Mouse (Mus musculus) midbrain, embryonic 16.5 days (tissue): Measurements from ENCODE around the gene Gramd1b. TPM values are rescaled to one million over a fixed set of nuclear protein-coding genes. Genes with fewer than 3 reads are reported as not detected.
A peak's percentile ranks its signal among the peaks of the same experiment; 100 is the strongest.

Experiments
- ATAC-seq: fragments of 200-750 bp; cut with Nextera tagmentation; 2 replicates; pipeline ENCODE4 v1.8.0; 2017; ENCODE audit warnings: moderate TSS enrichment
- H3K27ac ChIP-seq: fragments of 300-500 bp; sonication (generic); 2 replicates; pipeline ENCODE4 v1.5.1; 2014; ENCODE audit warnings: mild to moderate bottlenecking, low read length, mixed read lengths
- H3K27me3 ChIP-seq: fragments of 300-500 bp; sonication (generic); 2 replicates; pipeline ENCODE4 v1.6.1; 2014; ENCODE audit warnings: low read depth, low read length, mixed read lengths; ENCODE audit not compliant: control insufficient read depth, insufficient read depth
- H3K36me3 ChIP-seq: fragments of 300-500 bp; sonication (generic); 2 replicates; pipeline ENCODE4 v1.6.1; 2014; ENCODE audit warnings: mild to moderate bottlenecking, low read length, moderate library complexity, mixed read lengths; ENCODE audit not compliant: control insufficient read depth, insufficient read depth
- H3K4me1 ChIP-seq: fragments of 300-500 bp; sonication (generic); 2 replicates; pipeline ENCODE4 v1.6.1; 2014; ENCODE audit warnings: mild to moderate bottlenecking, low read length, mixed read lengths; ENCODE audit not compliant: control insufficient read depth, insufficient read depth
- H3K4me2 ChIP-seq: fragments of 300-500 bp; sonication (generic); 2 replicates; pipeline ENCODE4 v1.6.1; 2014; ENCODE audit warnings: mild to moderate bottlenecking, low read length, mixed read lengths
- H3K4me3 ChIP-seq: fragments of 300-500 bp; sonication (generic); 2 replicates; pipeline ENCODE4 v1.5.1; 2014; ENCODE audit warnings: low read depth, mild to moderate bottlenecking, low read length, moderate library complexity, mixed read lengths
- H3K9ac ChIP-seq: fragments of 300-500 bp; sonication (generic); 2 replicates; pipeline ENCODE4 v1.6.1; 2014; ENCODE audit warnings: low read depth, low read length, mixed read lengths
- H3K9me3 ChIP-seq: fragments of 300-500 bp; sonication (generic); replicated peaks from 2 replicates; pipeline ENCODE4 v1.6.1; 2014; ENCODE audit warnings: mild to moderate bottlenecking, low read length, mixed read lengths; ENCODE audit not compliant: control insufficient read depth, poor library complexity, severe bottlenecking
- WGBS: fragments of 180-500 bp; shearing (Covaris S2); extraction: QIAGEN DNeasy Blood & Tissue Kit; methylation state at CpG from one replicate; pipeline ENCODE4 v1.1.7; 2014; 5-methylcytosine and 5-hydroxymethylcytosine counted together
- polyA plus RNA-seq: library from polyadenylated mRNA; unstranded; fragments of >200 nt; fragmentation: Nextera tagmentation; extraction: Ambion mirVana; gene quantifications from 2 replicates; pipeline ENCODE4 v1.2.1, GENCODE M21; 2015

Gene Gramd1b
- 16.7 and 20.3 TPM in 2 replicates for polyA plus RNA-seq

- peaks cover 3% of the 10 kb centered on the region for H3K4me1 ChIP-seq
- H3K4me2 ChIP-seq, result peak within 1 kb of the TSS; percentile 75
- H3K4me3 ChIP-seq, result peak within 1 kb of the TSS; percentile 51
- under 1% methylated on average over 40 of the region's 40 CpGs for WGBS
- H3K9me3 ChIP-seq, result no peaks in the 10 kb centered on the region
- no peak within 1 kb of the TSS for H3K27ac ChIP-seq
- H3K27me3 ChIP-seq, result no peaks in the 10 kb centered on the region
- no peaks in the 10 kb centered on the region for H3K36me3 ChIP-seq
- peak; percentile 79 for ATAC-seq
- peak within 1 kb of the TSS; percentile 68 for H3K9ac ChIP-seq
Observed at GRCm38 (mm10) chr9:40531027-40531621, at the start of gene Gramd1b. TSS of gene Gramd1b (minus strand) at chr9:40531383.

- Histone ChIP-seq H3K9me3 (no peaks in the 10 kb centered on the region), H3K36me3 (no peaks in the 10 kb centered on the region), H3K9ac (no peak overlapping the region), H3K4me1 (peaks cover 8% of the 10 kb centered on the region; the same call in 1 of the 2 replicates), H3K4me2 (no peak overlapping the region), H3K4me3 (no peak overlapping the region), H3K27me3 (no peaks in the 10 kb centered on the region), H3K27ac (peak overlapping the region; percentile 61)
- WGBS, result 62% methylated on average over 11 of the region's 11 CpGs
- ATAC-seq, result no peak
Observed at GRCm38 (mm10) chr9:40578726-40579625, 47.8 kb upstream of the Gramd1b start.

- H3K9me3 ChIP-seq, result no peaks in the 10 kb centered on the region
- no peak overlapping the region for H3K4me3 ChIP-seq
- peaks cover 8% of the 10 kb centered on the region; the same call in 1 of the 2 replicates for H3K4me1 ChIP-seq
- H3K36me3 ChIP-seq, result no peaks in the 10 kb centered on the region
- H3K9ac ChIP-seq, result no peak overlapping the region
- ATAC-seq, result no peak
- H3K27ac ChIP-seq, result no peak overlapping the region
- WGBS, result 69% methylated on average over 7 of the region's 7 CpGs
- H3K4me2 ChIP-seq, result no peak overlapping the region
- no peaks in the 10 kb centered on the region for H3K27me3 ChIP-seq
Observed at GRCm38 (mm10) chr9:40577132-40577531, 45.9 kb upstream of the Gramd1b start.

GRCm38 (mm10) chr9:40575053-40575985 lies 44.1 kb upstream of the Gramd1b start:
- H3K4me1 ChIP-seq, result peaks cover 8% of the 10 kb centered on the region; the same call in 1 of the 2 replicates
- no peak overlapping the region for H3K4me2 ChIP-seq
- peak overlapping the region; percentile 28; the same call in 1 of the 2 replicates for H3K27ac ChIP-seq
- no peaks in the 10 kb centered on the region for H3K36me3 ChIP-seq
- no peak overlapping the region for H3K9ac ChIP-seq
- no peak overlapping the region for H3K4me3 ChIP-seq
- no peaks in the 10 kb centered on the region for H3K27me3 ChIP-seq
- H3K9me3 ChIP-seq, result no peaks in the 10 kb centered on the region
- WGBS, result 74% methylated on average over 14 of the region's 14 CpGs
- ATAC-seq, result 0 out of 2 replicates have a peak, but pooled peaks have one; percentile 41

- Histone ChIP-seq H3K9me3 (no peaks in the 10 kb centered on the region), H3K4me3 (no peak overlapping the region), H3K27ac (no peak overlapping the region), H3K27me3 (no peaks in the 10 kb centered on the region), H3K4me2 (no peak overlapping the region), H3K4me1 (no peaks in the 10 kb centered on the region), H3K36me3 (no peaks in the 10 kb centered on the region), H3K9ac (no peak overlapping the region)
- 49% methylated on average over 2 of the region's 2 CpGs for WGBS
- ATAC-seq, result no peak
Observed at GRCm38 (mm10) chr9:40571280-40571679, 40.1 kb upstream of the Gramd1b start.

- Histone ChIP-seq H3K27ac (no peak overlapping the region), H3K36me3 (no peaks in the 10 kb centered on the region), H3K4me1 (no peaks in the 10 kb centered on the region), H3K4me3 (no peak overlapping the region), H3K9ac (no peak overlapping the region), H3K27me3 (no peaks in the 10 kb centered on the region), H3K9me3 (no peaks in the 10 kb centered on the region), H3K4me2 (no peak overlapping the region)
- WGBS, result 69% methylated on average over 8 of the region's 8 CpGs
- no peak for ATAC-seq
Observed at GRCm38 (mm10) chr9:40568070-40568469, 36.9 kb upstream of the Gramd1b start.

GRCm38 (mm10) chr9:40563750-40564149 lies 32.6 kb upstream of the Gramd1b start:
- no peak for ATAC-seq
- no peak overlapping the region for H3K27ac ChIP-seq
- no peaks in the 10 kb centered on the region for H3K27me3 ChIP-seq
- H3K4me2 ChIP-seq, result no peak overlapping the region
- no peaks in the 10 kb centered on the region for H3K36me3 ChIP-seq
- no peaks in the 10 kb centered on the region for H3K9me3 ChIP-seq
- H3K4me3 ChIP-seq, result no peak overlapping the region
- no peak overlapping the region for H3K9ac ChIP-seq
- no peaks in the 10 kb centered on the region for H3K4me1 ChIP-seq

GRCm38 (mm10) chr9:40559646-40560045 lies 28.5 kb upstream of the Gramd1b start:
- no peak overlapping the region for H3K27ac ChIP-seq
- no peaks in the 10 kb centered on the region for H3K27me3 ChIP-seq
- no peaks in the 10 kb centered on the region for H3K9me3 ChIP-seq
- ATAC-seq, result no peak
- 87% methylated on average over 7 of the region's 7 CpGs for WGBS
- H3K4me1 ChIP-seq, result no peaks in the 10 kb centered on the region
- H3K9ac ChIP-seq, result no peak overlapping the region
- no peak overlapping the region for H3K4me2 ChIP-seq
- H3K36me3 ChIP-seq, result no peaks in the 10 kb centered on the region
- no peak overlapping the region for H3K4me3 ChIP-seq
